Mouse (Mus musculus) 416B (cell line): ENCODE measurements around the gene Haghl.
"Not testable (repeated sequence)": the region's sequence is repeated elsewhere in the genome, so short reads cannot be mapped to it uniquely, and the experiment has no call there.

Experiments used
- DNase-seq: peaks from one replicate; pipeline ENCODE4 v3.0.0; 2011; ENCODE audit warnings: low read depth

Haghl gene

DNA sequence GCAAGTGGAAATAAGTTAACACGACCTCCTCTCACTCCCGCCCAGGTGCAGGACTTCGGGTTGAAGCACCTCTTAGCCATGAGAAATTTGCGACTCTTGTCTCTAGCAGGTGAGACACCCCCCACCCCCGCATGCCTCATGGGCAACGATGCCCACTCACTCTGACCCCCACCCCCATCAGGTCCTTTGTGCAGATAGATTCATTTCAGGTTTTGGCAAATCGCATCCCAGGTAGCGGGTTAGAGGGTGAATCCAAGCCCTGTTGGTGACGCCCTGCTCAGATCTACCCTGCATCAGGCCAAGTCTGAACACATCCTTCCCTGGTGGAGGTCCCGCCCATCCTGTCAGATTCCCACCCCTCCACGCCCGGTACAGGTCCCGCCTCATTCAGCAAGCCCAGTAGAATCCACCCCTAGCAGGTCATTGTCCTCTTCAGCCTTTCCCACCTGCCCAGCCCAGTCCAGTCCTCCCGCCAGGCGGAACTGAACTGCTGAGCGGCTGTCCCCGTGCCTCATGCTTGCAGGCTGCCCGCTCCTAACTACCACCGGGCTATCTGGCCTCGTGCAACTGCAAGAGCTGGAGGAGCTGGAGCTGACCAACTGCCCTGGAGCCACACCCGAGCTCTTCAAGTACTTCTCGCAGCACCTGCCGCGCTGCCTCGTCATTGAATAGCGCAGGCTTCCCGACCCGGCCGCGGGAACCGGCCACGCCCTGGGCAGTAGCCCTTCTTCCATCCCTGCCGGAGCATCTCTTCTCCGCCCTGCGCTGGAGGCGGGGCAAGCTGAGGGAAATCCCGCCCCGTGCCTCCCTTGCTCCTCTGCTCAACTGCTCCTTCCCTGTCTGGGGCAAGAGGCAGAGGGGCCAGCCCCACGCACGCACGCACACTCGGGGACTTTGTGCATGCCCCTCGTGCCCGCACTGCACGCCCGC is 33.6 kb upstream of the Haghl start:
- DNase-seq = no peak

DNA sequence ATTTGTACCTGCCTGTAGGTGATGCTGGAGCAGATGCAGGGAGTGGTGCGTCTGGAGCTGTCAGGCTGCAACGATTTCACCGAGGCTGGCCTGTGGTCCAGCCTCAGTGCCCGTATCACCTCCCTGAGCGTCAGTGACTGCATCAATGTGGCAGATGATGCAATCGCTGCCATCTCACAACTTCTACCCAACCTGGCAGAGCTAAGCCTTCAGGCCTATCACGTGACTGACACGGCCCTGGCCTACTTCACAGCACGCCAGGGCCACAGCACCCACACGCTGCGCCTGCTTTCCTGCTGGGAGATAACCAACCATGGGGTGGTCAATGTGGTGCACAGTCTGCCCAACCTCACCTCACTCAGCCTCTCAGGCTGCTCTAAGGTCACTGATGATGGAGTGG is 32.2 kb upstream of the Haghl start:
- no peak for DNase-seq

DNA sequence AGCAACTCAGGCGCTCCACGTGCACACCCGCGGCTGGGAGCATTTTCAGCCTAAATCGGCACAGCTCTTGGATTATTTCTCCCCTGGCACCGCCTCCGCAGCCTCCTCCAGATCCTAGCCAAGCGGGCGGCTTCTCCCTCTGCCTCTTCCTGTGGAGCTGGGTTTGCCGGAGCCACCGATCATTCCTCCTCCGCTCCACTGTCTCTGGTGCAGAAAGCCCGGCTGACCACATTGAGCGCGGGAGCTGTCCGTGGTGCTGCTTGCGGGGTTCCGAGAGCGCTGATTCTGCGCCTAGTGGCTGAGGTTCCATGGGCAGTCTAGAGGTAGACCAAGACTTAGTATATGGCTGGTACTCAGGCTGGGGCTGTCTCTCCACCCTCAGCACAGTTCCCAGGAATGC is 28.0 kb upstream of the Haghl start:
- DNase-seq = peak; percentile 26

DNA sequence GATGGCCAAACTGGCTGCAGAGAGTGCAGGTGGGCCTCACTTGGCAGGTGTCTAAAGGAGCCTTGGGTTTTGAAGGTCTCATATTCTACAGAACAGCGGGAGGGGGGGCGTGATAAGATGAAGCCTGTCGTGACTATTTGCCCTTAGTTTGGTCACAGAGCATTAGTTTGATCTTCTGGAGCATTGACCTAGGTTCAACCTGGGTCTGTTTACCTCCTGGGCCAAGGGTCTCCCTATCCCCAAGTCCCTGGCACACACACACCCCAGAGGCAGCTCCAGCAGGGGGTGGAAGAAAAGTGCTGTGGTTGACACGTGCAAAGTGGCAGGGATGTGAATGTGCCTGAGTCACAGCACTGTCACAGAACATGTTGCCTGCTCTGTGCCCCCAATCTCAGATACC is 25.4 kb upstream of the Haghl start:
- no peak for DNase-seq

DNA sequence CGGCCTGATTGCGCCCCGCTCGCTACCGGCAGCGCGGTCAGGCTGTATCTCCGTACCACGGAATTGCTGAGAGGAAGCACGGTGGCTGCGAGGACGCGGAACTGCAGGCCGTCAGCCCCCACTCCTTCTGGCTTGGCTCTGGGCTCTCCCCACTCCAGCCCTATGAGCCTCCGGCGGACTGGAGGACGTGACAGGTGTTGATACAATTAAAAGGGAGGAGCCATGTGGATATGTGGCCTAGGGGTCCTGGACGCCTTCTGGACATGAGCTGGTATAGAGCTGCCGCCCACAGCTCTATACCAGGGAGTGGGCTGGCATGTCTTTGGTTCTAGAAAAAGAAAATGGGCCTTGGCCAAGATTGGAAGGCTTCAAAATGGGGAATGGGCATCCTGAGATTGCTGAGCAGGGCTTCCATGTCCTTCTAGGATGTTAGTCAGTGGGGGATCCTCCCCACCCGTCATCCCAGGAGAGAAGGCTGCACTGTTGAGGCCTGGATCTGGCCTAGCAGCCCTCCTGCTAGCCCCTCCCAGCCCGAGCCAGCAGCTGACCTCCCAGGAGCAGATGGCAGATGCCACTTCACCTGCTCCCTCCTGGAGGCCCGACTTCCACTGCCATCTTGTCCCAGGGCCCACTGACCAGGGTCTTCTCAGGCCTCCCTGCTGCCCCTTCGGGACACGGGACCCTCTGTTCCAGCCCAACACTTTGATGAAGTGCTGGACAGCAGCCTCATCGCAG is 24.3 kb upstream of the Haghl start:
- no peak for DNase-seq

DNA sequence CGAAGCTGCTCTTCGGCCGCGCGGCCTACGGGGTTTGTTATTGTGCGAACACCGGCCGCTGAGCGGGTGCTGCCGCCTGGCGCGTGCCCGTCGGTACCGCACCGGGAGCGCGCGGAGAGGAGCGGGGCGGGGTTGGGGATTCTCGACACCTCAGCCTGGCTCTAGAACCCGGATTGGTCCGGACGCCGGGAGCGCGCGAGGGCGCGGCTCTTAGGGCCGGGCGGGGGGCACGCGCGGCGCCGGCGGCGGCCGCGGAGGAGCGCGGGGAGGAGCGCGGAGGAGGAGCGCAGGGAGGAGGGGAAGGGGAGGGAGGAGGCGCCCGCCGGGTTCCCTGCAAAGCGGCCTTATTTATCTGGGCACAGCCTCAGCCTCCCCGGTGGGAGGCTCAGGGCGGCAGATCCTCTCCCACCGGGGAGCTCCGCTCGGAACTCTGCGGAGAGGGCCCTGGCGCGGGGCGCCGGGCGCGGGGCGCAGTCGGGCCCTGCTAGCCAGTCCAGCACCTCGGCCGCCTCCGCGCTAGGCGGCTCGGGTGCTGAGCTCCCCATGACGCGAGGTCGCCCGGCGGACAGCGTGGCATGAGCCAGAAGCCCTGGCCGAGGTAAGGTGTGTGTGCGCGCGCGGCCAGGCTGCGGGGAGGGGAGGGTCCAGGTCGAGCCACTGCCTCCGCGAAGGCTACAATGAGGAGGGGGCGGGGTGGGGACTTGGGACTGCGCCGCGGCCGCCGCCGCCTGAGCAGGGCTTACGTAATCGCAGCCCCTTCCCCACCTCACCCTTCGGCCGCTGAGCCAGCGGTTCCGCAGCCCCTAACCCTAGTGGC is 23.5 kb upstream of the Haghl start, which contains the start of gene Fbxl16:
Gene Fbxl16, plus strand, starts transcription at position 297 of the 817 bp plus-strand sequence.
- no peak for DNase-seq

DNA sequence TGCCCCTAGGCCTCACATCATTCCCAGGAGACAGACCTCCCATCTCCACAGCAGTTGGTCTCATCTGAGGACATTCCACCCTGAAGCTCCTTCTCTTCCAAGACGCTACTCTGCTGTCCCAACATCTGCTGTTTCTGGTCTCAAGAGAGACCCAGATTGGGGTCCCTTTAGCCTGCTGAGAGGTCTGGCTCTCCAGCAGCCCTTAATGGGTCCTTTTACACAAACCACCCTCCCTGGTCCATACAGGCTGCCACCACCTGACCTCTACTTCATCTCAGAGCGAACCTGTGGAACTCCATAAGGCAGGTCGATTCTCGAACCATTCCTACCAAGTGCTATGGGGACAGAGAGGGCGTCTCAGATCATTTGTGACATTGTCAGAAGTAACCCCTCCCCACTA is 22.6 kb upstream of the Haghl start:
- no peak for DNase-seq

DNA sequence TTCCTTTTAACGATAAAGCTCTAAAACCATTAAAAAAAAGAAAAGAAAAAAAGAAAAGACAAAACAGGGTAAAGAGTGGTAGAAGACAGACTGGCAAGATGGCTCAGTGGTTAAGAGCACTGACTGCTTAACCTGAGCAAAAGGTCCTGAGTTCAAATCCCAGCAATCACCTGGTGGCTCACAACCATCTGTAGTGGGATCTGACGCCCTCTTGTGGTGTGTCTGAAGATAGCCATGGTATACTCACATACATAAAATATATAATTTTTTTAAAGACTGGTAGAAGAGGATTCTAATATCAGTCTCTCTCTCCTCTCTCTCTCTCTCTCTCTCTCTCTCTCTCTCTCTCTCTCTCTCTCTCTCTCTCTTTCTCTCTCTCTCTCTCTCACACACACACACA is 22.0 kb upstream of the Haghl start:
- not testable (repeated sequence) for DNase-seq

DNA sequence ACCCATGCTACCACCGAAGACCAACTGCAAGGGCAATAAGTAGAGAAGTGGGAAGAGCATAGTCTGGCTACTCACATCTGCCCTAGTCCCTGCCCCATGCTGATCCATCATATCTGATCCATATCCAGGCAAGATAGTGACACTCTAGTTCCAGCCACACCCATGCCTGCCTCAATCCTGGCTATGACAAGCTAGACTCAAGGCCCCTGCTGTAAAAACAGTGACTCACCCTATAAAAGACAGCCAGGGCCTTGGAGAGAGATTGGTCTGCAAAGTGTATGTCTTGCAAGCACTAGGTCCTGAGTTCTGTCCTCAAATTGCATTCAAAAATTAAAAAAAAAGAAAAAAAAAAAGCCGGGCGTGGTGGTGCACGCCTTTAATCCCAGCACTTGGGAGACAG is 21.0 kb upstream of the Haghl start:
- no peak for DNase-seq

DNA sequence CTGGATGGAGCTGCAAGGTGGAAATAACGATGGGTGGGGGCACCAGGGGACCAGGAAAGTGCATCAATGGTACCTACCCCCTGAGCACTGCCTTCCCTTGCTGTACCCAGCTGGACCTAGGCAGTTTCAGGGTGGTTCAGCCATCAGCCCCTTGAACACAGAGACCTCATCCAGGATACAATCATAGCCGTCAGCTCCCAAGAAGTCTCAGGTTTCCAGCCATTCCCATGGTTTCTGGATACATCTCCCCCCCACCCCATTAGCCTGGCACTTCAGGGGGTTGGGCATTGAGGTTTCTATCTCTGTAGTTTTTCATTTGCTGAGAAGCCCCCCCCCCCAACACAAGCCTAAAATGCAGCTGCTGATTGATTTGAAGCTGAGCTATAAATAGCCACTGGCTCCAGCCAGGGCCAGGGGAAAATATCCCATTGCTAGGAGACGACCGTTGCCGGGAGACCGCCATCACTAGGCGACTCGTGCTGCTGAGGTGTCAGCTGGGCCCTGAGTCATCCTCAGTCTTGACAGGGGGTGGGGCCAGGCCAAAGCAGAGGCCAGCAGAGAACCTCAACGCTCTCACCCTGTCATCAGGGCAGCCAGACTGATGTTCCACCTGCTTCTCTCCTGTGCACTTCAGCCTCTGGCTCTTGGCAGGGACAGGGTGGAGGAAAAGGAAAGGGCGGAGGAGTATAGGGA is 17.5 kb upstream of the Haghl start:
- peak; percentile 52 for DNase-seq

DNA sequence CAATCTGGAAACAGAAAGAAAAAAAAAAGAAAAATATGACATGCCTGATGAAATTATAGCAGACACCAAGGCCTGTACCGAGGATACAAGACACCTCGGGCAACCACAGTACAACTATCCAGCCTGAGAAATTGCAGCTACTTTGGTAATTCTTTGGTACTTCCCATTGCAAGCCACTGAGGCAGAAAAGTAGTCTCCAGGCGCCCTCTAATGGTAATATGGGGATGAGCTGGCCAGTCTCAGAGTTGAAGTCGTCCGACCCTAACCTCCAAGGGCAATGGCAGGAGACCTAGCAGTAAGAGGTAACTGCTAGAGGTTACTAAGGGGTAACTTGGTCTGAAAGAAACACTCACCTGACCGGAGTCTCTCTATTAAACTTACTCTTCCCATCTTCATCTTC is 15.6 kb upstream of the Haghl start:
- DNase-seq = peak; percentile 88

DNA sequence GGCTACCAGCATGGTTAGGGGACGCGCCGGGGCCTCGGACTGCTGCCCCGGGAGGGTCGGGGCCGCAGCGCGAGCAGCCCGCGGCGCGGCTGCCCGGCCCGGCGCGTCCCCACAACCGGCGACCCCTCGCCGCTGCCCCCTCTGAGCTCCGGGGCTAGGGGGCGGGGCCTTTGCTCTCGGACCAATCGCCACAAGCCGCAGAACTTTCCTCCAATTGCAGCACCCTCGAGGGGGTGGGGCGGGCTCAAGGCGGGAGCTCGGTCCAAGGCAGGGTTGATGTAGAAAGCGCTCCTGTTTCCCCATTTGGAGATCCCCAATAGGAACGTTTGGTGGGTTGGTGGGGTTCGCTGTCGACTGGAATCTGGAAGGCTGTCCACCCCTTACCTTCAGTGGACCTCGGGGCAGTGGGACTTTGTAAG is 11.5 kb upstream of the Haghl start, which contains the start of gene Metrn:
Gene Metrn, minus strand, starts transcription at position 186 of the 419 bp plus-strand sequence.
- DNase-seq = peak; percentile 89

DNA sequence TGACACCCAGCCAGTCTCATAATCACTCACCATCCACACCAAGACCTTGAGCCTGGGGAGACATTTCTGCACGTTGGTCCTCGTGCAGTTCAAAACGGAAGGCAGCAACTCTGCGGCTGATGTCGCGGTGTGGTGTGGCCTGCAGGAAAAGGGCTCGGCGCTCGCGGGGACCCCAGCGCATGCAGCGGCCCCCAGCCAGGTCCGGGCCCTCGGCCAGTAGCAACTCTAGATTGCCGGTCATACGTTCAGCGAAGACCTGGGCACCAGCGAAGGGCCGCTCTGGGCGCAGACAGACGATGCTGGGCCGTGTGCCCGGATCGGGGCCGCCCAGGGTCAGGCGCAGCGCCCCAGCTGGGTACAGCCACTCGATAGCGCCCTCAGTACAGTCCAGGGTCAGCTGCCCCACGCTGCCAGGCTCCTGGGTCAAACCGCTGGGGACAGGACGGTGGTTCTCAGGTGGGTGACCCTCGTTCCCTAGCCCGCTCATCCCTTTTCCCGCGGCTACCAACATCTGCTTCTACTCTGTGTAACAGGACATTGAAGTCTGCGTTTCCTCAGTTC is 10.8 kb upstream of the Haghl start:
- DNase-seq = peak; percentile 28

DNA sequence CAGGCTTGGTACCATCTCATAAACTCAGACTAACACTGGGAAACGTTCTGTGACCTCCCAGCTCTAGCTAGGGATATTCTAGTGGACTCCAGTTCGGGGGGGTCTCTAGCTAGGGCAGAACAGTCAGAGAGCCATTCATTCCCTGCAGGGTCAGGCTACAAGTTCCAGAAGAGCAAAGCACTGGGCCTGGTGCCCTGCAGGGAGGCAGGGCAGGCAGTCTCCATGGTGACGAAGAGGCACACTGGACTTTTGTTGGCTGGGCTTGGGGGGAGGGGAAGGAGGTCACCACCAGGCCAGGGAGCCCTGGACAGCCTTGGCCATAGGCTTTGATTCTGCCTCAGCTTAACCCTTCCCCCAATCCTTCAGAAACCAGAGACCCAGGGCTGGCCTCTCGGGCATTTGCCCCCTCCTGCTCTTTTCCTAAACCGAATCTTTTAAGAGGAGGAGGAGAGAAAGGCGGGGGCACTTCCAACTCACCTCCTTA is 10.2 kb upstream of the Haghl start, which contains the start of gene AC134908.4:
Gene AC134908.4, minus strand, starts transcription at position 51 of the 484 bp plus-strand sequence.
- peak; percentile 14 for DNase-seq

DNA sequence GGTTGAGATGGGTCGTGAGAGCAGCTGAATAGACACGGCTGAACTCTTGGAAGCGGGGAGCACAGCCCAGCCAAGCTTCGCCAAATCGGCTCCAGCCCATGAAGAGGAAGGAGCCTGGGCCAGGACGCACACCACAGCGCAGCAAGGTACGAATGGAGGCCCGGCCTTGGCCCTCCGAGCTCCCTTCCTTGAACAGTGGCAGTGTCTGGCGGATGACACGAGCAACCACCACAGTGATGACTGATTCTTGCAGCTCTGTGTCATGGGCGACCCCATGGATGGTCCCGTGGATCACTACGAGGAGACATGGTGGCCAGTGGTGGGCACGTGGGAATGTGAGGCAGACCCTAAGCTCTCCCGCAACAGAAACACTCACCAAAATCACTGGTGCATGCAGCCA is 9.5 kb upstream of the Haghl start:
- no peak for DNase-seq

DNA sequence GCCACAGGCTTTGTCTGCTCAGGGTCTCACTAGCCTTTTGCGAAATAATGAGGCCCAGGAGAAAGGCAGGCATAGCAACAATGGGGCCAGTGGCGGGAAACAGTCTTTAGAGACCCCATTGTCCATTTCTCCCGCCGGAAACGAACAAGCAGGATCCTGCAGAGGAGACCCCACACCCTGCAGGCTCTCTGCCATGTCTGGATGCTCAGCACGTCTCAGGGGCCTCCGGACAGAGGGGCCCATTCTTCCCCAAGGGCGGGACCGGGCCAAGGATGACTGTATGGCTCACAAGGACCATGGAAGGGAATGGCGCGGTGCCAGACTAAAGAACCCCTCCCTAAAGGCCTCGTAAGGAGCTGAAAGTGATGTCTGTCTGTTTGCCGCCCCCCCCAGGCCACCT is 8.7 kb upstream of the Haghl start:
- DNase-seq = no peak

DNA sequence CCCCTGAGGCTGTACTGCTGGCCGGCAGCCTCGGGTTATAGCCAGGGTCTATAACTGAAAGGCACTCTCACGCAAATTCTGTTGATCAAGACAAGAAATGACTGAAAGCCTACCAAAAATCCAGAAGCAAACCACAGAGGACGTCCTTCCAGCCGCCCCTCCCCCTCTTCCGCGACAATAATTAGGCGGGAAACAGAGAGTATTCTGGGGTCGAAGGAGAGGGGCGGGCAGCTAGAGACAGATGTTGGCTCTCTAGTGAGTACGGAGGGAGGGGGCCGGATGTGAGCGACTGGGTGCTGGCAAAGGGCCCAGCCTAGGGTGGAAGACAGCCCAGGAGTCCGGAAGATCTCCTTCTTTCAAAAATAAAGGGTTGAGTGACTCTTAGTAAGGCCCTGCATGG is 7.1 kb upstream of the Haghl start, which contains the start of gene Fam173a:
Gene Fam173a, minus strand, starts transcription at position 287 of the 400 bp plus-strand sequence.
- DNase-seq = peak; percentile 95

DNA sequence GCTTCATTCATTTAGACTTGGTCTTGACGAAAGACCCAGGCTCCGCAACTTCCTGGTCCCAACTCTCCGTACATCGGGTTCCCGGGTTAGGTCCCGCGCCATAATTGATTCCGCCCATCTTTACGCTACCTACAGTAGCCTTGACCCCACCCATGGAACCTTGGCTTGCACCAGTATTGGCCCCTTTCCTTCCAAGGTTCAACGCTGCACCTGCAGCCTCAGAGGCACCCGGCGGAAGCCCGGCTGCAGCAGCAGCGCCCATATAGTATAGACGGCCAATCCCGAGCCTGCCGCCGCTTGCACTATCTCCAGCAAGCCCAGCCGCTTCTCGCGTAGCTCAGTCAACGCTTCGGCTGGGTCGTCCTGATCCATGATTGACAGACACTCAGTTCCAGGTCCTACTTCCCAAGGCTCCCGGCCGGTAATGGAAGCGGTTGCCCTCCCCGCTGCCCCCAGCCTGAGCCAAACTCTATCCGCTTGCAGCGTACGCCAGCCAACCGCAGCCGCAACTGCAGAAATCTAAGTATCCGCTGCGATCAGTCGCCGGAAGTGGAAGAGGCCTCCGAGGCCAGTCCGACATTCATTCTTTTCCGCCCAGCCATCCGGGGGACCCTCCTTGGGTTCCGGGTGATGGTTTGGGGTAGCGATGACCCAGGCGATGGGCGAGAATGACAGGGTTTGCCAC is 6.5 kb upstream of the Haghl start:
- DNase-seq = peak; percentile 94

DNA sequence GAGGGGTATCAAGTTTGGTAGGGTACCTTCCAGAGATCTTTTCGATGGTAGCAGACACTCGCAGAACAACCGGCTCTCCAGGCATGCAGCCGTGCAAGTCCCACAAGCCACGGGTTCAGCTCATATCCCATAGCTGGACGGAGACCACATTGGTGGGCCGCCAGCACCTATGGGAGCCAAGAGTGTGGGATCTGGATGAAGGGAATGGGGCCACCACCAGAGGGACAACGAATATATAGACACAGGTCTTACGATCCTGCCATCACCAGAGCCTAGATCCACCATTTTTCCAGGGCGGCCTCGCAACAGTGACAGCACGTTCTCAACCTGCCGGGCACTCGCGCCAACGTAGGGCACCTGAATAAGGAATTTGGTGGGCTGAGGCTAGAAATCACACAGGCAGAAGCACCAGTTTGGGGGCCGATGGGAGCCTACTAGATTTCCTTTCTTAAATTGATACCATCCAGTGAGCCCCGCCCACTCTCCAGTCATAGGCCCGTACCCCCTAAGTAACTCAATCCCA is 5.9 kb upstream of the Haghl start:
- no peak for DNase-seq
